ENCODE assay signal across 10 mouse cellular contexts in the genomic region with DNA sequence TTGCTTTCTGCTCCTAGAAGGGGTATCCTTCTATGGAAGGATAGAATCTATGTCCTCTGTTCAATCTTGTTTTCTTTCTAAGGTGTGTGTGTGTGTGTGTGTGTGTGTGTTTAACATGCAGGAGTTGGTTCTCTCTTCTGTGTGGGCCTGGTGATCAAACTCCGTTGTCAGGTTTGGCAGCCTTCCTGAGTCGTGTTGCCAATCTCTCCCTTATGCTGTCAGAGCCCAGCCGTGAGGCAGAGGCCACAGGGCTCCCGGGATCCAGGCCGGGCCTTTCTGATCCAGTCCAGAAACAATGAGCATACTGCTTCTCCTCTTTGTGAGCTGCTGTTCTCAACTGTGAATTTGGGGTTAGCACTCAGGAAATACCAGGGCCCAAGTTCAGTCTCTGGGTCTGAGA. TPM values are rescaled to one million over a fixed set of nuclear protein-coding genes. Genes with fewer than 3 reads are reported as not detected.
DNase-seq lines count a peak whose midpoint lies in the region; ATAC-seq and TF ChIP-seq lines count a peak whose summit lies in the region.
"Had no signal": no experiment of that assay in that cellular context is flagged by ENCODE, and none has a peak within 500 bp of the region (broad histone marks: within the 10 kb centered on the region; RNA-seq: fewer than 3 reads in every experiment).

No protein-coding gene starts in this region.

- DNase-seq in right cerebral cortex, postnatal 25 days: peak; percentile 35
- no peak for DNase-seq in right cerebral cortex, adult 18-20 months
- peak; percentile 62 for DNase-seq in right cerebral cortex, postnatal 4 days
- DNase-seq in gastrocnemius, postnatal 25 days: no peak
- DNase-seq in heart, adult 18-20 months: no peak

- H3K4me2 ChIP-seq in hindbrain, embryonic 16.5 days (ENCODE audit: low read length): no peak overlapping the region
- H3K4me2 ChIP-seq in heart, embryonic 11.5 days: no peak overlapping the region
- H3K4me2 ChIP-seq: kidney, embryonic 15.5 days had no signal

- peak overlapping the region; percentile 59; the same call in 1 of the 2 replicates for H3K27ac ChIP-seq in cortical plate, adult 2 months (ENCODE audit: insufficient read depth, low read length)
- H3K27ac ChIP-seq in hindbrain, embryonic 16.5 days (ENCODE audit: low read depth, low read length): peak overlapping the region; percentile 87
- no peak overlapping the region for H3K27ac ChIP-seq in heart, embryonic 11.5 days (ENCODE audit: low read depth, low read length)
- H3K27ac ChIP-seq: kidney, embryonic 15.5 days had no signal

- no peaks in the 10 kb centered on the region for H3K9me3 ChIP-seq in hindbrain, embryonic 16.5 days (ENCODE audit: control insufficient read depth, low read length)
- no peaks in the 10 kb centered on the region for H3K9me3 ChIP-seq in heart, embryonic 11.5 days (replicated peaks; ENCODE audit: control insufficient read depth, low read length)
- H3K9me3 ChIP-seq: kidney, embryonic 15.5 days had no signal

- no peak overlapping the region for H3K4me3 ChIP-seq in cortical plate, adult 2 months (ENCODE audit: insufficient read depth, low read length)
- H3K4me3 ChIP-seq in hindbrain, embryonic 16.5 days (ENCODE audit: low read length): no peak overlapping the region
- H3K4me3 ChIP-seq in heart, embryonic 11.5 days (ENCODE audit: low read depth, low read length): no peak overlapping the region
- H3K4me3 ChIP-seq: kidney, embryonic 15.5 days; myocyte had no signal

- H3K27me3 ChIP-seq in hindbrain, embryonic 16.5 days (replicated peaks; ENCODE audit: control insufficient read depth, insufficient read depth, low read length): no peaks in the 10 kb centered on the region
- H3K27me3 ChIP-seq in heart, embryonic 11.5 days (ENCODE audit: control insufficient read depth, insufficient read depth, low read length): peaks cover 59% of the 10 kb centered on the region

- no peak for TF ChIP-seq POLR2A in cortical plate, adult 2 months (IDR thresholded peaks at IDR 0.05; ENCODE audit: extremely low read depth, insufficient read depth, low read length)

- H3K9ac ChIP-seq in hindbrain, embryonic 16.5 days (ENCODE audit: low read depth, low read length): peak overlapping the region; percentile 49; the same call in 1 of the 2 replicates
- no peak overlapping the region for H3K9ac ChIP-seq in heart, embryonic 11.5 days (ENCODE audit: low read depth, low read length)
- H3K9ac ChIP-seq: kidney, embryonic 15.5 days had no signal

- no peaks in the 10 kb centered on the region for H3K36me3 ChIP-seq in hindbrain, embryonic 16.5 days (ENCODE audit: control insufficient read depth, insufficient read depth, low read length)
- H3K36me3 ChIP-seq in heart, embryonic 11.5 days (ENCODE audit: control insufficient read depth, insufficient read depth, low read length): no peaks in the 10 kb centered on the region
- H3K36me3 ChIP-seq: kidney, embryonic 15.5 days had no signal

- 19% methylated on average over 5 of the region's 5 CpGs for WGBS in hindbrain, embryonic 16.5 days
- WGBS in heart, embryonic 11.5 days (ENCODE audit: insufficient replicate concordance): 45% methylated on average over 5 of the region's 5 CpGs

- H3K4me1 ChIP-seq in cortical plate, adult 2 months (ENCODE audit: control insufficient read depth, insufficient read depth, low read length): peaks cover 38% of the 10 kb centered on the region
- peaks cover 77% of the 10 kb centered on the region for H3K4me1 ChIP-seq in hindbrain, embryonic 16.5 days (ENCODE audit: control insufficient read depth, insufficient read depth, low read depth, low read length)
- peaks cover 20% of the 10 kb centered on the region for H3K4me1 ChIP-seq in heart, embryonic 11.5 days (ENCODE audit: control insufficient read depth, insufficient read depth, low read length)

- TF ChIP-seq CTCF in cortical plate, adult 2 months (IDR thresholded peaks at IDR 0.05; ENCODE audit: extremely low read depth, insufficient read depth, low read length): no peak

- no peak for ATAC-seq in hindbrain, embryonic 16.5 days
- ATAC-seq in heart, embryonic 11.5 days (replicated peaks; ENCODE audit: insufficient number of reproducible peaks, low FRiP score, low TSS enrichment): no peak

RNA-seq across cellular contexts. Expression of a gene that starts 55.1 kb away (rescaled TPM):
- 80.9 and 87.1 TPM in 2 replicates for polyA plus RNA-seq in cortical plate, adult 2 months (2012; rRNA removed)
- 24.2 and 26.4 TPM in 2 replicates for polyA plus RNA-seq in hindbrain, embryonic 16.5 days (2015; fragmentation: Nextera tagmentation; extraction: Ambion mirVana)
- total RNA-seq in gastrocnemius, postnatal 25 days (2021): 10 to 100 TPM; 33.8 to 34.3 TPM
- total RNA-seq in heart, adult 18-20 months (2021): 10 to 100 TPM; 56.1 to 60.0 TPM
- polyA plus RNA-seq in heart, embryonic 11.5 days (2014; fragmentation: Nextera tagmentation; extraction: Ambion mirVana): 23.9 and 28.1 TPM in 2 replicates

Comparison
In these comparisons a context has a peak if more than half of its experiments do, and no peak if none do; other contexts are left out.
1. DNase-seq: peak in right cerebral cortex, postnatal 25 days (single experiment) and right cerebral cortex, postnatal 4 days (single experiment); none in right cerebral cortex, adult 18-20 months (single experiment), gastrocnemius, postnatal 25 days (single experiment) and heart, adult 18-20 months (0 of 2).